Mouse (Mus musculus) hematopoietic stem cell, adult 5-6 weeks (primary cell): Measurements from ENCODE around the gene Eef2k. TPM values are rescaled to one million over a fixed set of nuclear protein-coding genes. Genes with fewer than 3 reads are reported as not detected.
"Not testable (repeated sequence)": the region's sequence is repeated elsewhere in the genome, so short reads cannot be mapped to it uniquely, and the experiment has no call there.

Experiments
- ATAC-seq, 2 experiments: fragments of 125-278 bp in 1 of 2; replicated peaks in 1 of 2; 2 replicates each; pipeline ENCODE4 v1.8.0; 2016 to 2017; ENCODE audit warnings: inconsistent platforms in 2 of 2, mild to moderate bottlenecking in 2 of 2, moderate number of reproducible peaks in 2 of 2, low read depth in 1 of 2, moderate TSS enrichment in 1 of 2; ENCODE audit not compliant: low FRiP score in 2 of 2, poor library complexity in 2 of 2, severe bottlenecking in 2 of 2, insufficient read depth in 1 of 2, low TSS enrichment in 1 of 2
- total RNA-seq: library from RNA; stranded (forward); fragments of 172-1452, 232-1000 nt; gene quantifications from 2 replicates; pipeline ENCODE4 v1.2.3, GENCODE M21; 2017

Gene Eef2k
- total RNA-seq, 1 experiment from 2014 or later = 162 TPM

DNA sequence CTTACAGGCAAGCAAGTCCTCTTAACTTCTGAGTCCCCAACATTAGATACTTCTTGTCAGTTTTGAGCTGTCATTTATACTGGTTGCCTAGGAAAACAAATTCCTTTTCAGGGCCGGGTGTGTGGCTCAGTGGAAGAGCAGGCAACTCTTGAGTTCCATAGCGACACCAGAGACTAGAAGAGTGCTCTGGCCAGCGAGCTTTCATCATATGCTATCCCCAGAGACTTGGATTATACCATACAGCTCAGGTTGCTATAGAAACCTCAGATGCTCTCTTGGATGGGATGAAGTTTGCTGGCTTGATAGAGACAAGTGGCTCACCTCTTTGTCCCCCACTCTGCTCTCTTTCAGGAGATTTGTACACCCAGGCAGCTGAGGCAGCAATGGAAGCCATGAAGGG is 60.3 kb downstream of the Eef2k start:
- ATAC-seq = no peak

DNA sequence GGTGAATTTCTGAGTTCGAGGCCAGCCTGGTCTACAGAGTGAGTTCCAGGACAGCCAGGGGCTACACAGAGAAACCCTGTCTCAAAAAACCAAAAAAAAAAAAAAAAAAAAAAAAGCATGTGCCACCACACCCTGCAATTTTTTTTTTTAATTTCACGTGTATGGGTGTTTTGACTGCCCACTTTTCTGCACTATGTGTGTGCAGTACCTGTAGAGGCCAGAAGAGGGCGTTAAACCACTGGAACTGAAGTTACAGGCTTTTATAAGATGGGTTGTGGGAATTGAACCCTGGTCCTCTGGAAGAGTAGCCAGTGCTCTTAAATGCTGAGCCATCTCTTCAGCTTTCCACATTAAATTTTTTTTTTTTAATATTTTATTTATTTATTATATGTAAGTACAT is 67.5 kb downstream of the Eef2k start:
- not testable (repeated sequence) for ATAC-seq

DNA sequence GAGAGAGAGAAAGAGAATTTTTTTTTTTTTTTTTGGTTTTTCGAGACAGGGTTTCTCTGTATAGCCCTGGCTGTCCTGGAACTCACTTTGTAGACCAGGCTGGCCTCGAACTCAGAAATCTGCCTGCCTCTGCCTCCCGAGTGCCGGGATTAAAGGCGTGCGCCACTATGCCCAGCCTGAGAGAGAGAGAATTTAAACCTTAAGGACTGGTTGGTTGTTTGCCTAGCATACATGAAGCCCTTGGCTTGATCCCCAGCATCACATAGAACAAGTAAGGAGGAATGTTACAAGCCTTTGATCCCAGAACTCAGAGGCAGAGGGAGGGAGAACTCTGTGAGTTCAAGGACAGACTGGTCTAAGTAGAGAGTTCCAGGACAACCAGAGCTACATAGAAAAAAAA is 68.6 kb downstream of the Eef2k start:
- ATAC-seq = not testable (repeated sequence)

DNA sequence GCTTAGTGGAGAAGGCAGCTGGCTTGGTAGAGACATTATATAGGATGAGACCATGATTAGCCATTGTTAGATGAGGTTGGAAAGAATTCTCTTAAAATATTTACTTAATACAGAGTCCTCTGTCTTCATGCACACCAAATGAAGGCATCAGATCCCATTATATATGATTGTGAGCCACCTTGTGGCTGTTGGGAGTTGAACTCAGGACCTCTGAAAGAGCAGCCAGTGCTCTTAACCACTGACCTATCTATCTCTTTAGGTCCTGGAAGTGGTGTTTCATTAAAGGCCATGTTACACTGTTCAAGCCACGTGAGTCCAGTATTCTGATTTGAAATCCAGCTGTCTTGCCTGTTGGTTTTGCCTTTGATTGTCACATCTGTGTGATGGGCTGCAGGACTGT is 70.7 kb downstream of the Eef2k start:
- ATAC-seq = no peak

DNA sequence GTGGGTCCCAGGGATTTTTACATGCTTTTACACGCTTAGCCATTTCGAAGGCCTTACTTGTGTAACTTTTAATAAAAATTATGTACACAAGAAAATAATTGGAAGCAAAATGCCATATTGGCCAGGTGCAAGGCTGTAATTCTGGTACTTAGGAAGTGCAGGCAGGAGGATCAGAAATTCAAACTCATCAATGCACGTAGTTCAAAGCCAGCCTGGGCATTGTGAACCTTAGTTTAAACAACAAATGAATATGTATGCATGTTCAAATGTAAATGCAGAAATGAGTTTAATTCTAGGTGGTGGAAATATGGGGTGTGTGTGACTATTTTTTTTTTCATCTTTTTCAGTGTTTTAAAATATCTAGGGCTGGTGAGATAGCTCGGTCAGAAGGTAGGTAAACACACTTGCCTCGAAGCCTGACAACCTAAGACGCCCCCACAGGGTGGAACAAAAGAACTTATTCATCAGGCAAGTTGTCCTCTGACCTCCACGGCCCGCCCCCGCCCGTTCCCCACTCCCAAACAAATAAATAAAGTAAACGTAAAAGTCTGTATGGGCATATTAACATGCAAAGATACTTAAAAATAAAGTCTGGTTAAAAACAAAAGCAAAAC is 73.7 kb downstream of the Eef2k start:
- ATAC-seq = no peak

DNA sequence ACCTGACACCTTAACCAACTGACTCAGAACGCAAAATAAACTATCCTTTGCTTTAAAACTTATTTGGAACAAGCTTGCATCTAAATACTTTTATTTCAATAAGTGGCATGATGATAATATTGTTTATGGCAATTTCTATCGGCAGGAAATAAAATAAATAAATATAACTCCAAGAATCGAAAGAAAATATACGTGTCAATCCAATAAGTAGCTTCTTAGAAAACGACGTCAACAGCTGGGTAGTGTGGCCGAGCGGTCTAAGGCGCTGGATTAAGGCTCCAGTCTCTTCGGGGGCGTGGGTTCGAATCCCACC is 74.6 kb downstream of the Eef2k start:
- no peak for ATAC-seq

DNA sequence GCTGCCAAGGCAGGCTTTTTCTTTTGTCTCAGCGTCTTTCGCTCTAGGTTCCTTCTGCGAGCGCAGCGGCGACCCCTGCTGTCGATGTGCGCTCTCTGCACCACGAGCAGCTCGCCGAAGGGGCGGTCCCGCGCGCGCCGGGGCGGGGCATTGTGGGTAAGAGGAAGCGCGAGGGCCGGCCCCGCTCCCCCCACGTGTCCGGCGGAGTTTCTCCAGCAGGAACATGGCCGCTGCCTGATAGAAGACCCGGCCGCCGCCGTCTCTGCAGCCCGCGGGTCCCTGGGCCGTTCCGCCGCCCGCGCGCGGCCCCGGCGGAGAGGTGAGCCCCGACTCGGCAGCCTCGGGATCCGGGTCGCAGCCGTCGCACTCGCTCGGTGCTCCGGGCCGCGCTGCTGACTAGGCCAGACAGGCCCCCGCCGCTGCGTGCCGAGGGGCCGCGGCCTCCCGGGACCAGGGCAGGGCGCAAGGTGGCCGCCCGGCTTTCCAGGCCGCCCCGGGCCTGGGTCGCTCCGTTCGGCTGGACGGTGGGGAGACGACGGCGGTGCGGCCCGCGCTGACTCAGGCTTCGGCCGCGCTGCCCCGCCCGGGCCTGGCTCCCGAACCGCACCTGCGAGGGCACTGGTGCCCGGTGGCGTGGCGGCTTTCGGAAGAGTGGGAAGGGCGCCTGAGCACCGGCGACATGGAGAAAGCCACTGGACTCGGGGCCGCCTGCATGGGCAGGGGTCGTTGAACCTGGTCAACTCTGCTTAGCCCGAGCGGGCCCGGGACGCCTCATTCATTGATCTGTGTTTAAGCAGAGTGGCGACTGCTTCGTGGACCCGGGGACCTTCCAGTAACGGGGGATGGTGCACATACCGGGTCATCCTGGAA is 75.2 kb downstream of the Eef2k start, which contains the start of gene Polr3e:
TSS of gene Polr3e (plus strand) at position 153 of the 870 bp plus-strand sequence.
- ATAC-seq = peak; percentile 87 to 95

DNA sequence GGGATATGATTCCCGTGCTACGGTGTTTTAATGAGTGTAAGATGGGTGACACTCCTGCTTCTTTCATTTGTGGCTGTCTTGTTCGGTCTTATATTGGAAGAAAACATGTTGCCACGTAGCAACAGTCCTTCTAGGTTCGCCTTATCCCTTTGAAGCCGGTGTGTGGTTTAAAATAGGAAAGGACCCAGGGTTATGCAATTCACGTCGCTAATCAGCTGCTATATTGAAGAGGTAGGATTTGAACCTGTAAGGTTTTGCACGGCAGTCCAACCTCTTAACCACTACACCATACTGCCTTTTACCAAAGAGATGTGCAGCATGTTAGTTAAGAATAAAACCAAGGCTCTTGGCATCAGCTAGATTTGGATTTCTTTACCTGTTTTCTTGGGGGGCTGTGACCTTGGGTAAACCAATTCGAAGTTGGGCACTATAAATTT is 75.9 kb downstream of the Eef2k start:
- ATAC-seq = peak; percentile 83 to 86

DNA sequence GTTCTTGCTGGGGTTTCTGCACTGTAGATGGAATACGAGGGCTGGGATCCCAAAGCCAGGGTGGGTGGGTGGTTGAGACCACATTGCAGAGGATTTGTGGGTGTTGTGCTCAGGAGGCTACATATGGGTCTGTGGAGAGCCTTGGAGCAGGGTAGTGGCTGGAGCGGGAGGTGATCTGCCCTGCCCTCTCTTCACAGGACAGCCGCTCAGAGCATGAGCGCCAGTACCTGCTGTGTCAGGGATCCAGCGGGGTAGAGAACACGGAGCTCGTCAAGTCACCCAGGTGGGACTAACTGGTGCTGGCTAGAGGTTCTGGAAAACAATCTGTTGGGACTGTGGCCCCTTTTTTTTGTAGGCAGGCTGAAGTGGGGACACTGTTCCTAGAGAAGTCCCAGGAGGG is 90.5 kb downstream of the Eef2k start:
- no peak for ATAC-seq

DNA sequence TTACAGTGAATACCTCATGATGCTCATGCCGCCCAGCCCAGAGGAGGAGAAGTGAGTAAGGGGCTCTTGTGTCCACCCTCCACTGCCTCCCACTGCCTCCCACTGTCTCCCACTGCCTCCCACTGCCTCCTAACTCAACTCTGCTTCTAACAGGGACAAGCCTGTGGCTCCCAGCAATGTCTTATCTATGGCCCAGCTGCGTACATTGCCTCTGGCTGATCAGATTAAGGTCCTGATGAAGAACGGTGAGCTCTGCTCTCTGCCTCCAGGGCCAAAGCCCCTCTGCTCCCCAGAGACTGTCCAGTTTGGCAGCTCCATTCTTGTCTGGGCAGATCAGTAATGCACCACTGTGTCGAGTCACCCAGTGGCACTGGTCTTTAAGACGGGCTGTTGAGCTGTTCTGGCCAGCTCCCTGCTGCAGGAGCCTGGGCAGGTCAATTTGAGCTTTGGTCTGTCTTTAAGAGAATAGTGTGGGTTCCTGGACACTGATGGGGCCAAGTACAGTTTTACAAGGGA is 91.1 kb downstream of the Eef2k start:
- ATAC-seq = no peak; a peak in 1 of 4 replicates

DNA sequence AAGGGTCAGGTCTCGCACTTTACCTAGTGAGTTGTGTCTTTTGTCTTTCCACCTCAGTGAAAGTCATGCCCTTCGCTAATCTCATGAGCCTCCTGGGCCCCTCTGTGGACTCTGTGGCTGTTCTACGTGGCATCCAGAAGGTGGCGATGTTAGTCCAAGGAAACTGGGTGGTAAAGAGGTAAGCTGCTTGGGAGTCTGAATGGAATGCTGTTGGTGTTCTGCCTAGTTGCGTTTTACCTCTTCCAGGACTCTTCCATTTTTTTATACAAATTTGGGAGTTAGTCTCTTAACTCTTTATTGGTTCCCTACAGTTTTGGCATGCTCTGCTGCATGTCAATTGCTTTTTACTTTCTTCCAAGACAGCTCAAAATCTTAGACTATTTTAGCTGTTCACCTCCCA is 92.1 kb downstream of the Eef2k start:
- ATAC-seq = peak; percentile 78 to 82; a peak in 3 of 4 replicates

DNA sequence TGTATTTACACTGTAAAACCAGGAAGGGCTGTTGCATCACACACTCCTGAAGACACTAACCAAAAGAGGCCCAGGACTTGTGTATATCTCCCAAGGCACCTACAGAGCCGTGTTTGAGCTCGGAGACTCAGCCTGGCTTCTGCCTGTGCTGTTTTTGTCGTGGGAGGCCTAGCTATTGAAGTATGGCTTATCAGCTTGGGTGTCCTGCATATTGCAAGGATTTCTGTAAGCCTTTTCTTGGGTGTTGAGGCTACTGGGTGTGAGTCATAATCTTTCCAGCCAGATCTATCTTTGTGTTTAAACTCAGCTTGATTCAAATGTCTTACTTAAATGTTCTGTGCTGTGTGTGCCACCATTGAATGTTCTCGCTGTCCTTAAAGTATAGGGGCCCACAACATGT is 93.9 kb downstream of the Eef2k start:
- no peak for ATAC-seq

DNA sequence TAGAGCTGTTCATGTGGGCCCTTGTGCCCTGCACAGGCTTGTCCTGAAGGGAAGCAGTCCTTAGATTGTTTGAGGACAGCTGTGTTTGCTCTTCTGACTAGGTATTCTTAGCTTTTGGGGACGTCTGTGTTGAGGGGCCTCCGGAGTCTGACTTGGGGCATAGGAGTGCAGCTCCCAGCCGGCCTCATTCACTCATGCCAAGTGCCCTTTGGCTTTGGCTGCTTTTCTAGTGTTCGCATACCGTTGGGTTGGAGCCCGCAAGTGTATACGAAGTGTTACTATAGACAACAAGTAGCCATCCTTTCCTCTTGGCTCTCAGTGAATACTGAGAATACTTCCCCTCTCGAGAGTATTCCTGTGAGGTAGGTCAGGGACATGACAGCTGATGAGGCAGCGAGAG is 95.6 kb downstream of the Eef2k start:
- ATAC-seq = no peak

DNA sequence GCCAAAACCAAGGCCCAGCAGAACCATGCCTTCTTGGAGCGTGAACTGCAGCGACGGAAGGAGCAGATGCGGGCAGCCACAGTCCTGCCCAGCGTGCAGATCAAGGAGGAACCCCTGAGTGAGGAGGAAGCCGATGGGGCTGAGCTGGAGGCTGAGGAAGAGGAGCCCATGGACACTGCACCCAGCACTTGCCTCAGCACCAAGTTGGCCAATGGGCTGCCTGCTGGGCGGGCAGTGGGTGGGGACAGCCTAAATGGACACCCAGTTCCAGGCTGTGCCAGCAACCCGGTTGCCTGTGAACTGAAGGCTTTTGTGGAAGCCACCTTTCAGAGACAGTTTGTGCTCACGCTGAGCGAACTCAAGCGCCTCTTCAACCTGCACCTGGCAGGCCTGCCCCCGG is 97.7 kb downstream of the Eef2k start:
- ATAC-seq = no peak

DNA sequence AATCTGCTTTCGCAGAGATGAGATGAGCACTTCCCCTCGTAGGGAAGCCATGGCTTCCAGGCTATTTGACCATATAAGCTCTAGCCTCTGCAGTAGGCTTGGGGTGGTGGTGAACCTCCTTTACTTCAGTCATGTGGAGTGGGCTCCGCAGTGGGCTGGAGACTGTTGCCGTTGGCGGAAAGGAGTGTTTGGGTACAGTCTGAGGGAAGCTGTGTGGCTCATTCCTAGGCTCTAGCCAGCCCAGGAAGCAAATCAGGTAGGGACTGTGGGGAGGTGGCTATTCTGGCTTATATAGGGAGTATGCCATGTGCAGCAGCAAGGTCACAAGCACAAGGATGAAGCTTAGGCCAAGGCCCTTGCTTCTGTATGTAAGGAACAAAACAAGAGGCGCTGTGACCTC is 98.6 kb downstream of the Eef2k start:
- no peak for ATAC-seq

DNA sequence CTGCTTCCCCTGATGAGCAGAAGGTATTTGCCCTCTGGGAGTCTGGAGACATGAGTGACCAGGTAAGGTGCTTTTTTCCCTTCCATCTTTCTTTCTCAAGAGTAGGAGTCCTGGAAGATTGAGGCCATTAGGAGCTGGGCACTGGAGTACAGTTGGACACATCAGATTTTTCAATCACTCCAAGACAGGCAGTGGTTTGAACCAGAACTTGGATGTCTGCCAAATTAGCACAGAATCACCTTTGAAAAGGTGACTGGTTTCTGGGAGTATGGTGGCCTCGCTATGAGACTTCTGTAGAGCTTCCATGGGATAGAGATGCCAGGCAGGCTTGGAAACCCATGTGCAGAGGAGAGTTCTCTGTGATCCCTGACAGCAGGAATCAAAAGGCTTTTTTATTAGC is 99.9 kb downstream of the Eef2k start:
- ATAC-seq = no peak

DNA sequence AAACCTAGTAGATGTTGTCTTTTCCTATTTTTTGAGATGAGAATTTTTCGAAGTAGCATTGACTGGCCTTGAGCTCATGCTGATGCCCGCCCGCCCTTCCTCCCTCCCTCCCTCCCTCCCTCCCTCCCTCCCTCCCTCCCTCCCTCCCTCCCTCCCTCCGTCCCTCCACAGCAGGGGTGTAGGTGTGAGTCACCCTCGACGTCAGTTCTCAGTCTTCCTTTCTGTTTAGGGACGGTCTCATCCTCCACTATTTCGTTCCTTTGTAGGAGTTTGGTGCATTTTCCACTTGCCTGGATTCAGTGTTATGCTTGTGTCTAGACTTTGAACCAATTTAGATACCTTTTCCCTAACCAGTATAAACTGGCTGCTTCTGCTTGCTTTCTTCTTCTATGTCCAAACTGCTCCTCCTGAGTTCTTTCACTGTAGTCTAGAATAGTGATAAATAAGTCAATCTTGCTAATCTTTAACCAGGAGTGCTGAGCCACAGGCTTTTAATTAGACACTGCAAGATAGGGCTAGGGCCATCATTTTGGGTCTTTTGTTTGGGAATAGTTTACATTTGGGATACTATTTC is 101.4 kb downstream of the Eef2k start:
- no peak for ATAC-seq

DNA sequence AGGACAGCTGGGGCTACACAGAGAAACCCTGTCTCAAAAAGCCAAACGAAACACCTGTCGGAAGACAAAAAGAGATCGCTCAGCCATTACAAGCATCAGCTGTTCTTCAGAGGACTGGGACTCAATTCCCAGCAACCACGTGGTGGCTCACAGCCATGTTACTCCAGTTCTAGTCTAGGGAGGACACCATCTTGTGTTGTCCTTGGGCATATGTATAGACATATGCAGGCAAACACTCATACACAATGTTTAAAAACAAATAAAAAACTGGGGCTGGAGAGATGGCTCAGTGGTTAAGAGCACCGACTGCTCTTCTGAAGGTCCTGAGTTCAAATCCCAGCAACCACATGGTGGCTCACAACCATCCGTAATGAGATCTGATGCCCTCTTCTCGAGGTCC is 111.0 kb downstream of the Eef2k start:
- ATAC-seq = not testable (repeated sequence)
